Mouse (Mus musculus) bone marrow macrophage, adult 2 months (primary cell): Measurements from ENCODE around the gene Il31. TPM values are rescaled to one million over a fixed set of nuclear protein-coding genes. Genes with fewer than 3 reads are reported as not detected.

ENCODE experiments used
- H3K27ac ChIP-seq: 2 replicates; pipeline ENCODE4 v1.5.1; 2012; ENCODE audit warnings: low read depth, low read length; ENCODE audit not compliant: insufficient read depth
- H3K4me1 ChIP-seq: 2 replicates; pipeline ENCODE4 v1.6.1; 2012; ENCODE audit warnings: low read length; ENCODE audit not compliant: control insufficient read depth, insufficient read depth
- H3K4me3 ChIP-seq: 2 replicates; pipeline ENCODE4 v1.5.1; 2012; ENCODE audit warnings: mild to moderate bottlenecking, low read length, moderate library complexity; ENCODE audit not compliant: insufficient read depth
- CTCF ChIP-seq: IDR thresholded peaks from 2 replicates; pipeline ENCODE4 v1.5.1; 2012; ENCODE audit warnings: low read depth, mild to moderate bottlenecking, low read length, moderate library complexity
- POLR2A ChIP-seq: IDR thresholded peaks from 2 replicates; pipeline ENCODE4 v1.6.1; 2012; ENCODE audit warnings: mild to moderate bottlenecking, low read depth, low read length, borderline replicate concordance
- polyA plus RNA-seq: library from polyadenylated mRNA; stranded (reverse); fragments of >200 nt; gene quantifications from 2 replicates; pipeline ENCODE4 v1.2.4, GENCODE M21; 2012; ENCODE audit not compliant: missing spikeins, insufficient read depth, insufficient read length

The Il31 gene
- polyA plus RNA-seq = not detected in 2 replicates

DNA sequence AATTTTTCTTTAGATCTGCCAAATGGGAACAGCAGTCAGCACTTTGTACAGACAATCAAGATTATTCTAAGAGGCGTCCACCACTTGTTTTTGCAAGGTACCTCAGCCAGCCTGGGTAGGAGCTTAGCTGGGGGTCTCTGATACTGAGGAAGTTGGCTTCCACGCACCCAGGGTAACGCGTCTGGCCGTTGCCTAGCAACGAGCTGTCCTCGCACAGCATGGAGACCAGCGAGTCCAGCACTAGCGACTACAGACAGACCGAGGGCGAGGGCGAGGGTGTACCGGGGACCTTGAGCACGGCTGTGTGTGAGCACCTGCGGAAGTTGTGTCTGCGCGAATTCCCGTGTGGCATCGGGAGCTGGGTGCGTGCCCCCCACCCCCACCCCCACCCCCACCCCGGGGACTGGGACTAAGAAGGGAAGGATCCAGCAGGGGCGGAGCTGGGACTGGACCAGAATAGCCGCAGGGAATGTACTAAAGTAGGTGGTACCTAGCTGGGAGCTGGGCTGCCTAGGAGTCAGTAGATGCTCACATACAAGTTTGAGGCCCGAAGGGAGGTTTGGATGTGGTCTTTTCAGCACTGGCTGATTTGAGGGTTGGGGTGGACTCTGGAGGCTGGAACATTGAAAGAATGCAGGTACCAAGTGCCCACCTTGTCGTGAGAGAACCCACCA lies at the start of gene Il31, which contains the start of gene Lrrc43:
Il31 (minus strand) TSS at position 378 of the 674 bp plus-strand sequence.
Lrrc43 (plus strand) TSS at position 194 of the 674 bp plus-strand sequence.
- H3K27ac ChIP-seq = no peak within 1 kb of the TSS
- TF ChIP-seq CTCF = no peak
- no peak within 1 kb of the TSS for H3K4me3 ChIP-seq
- no peaks in the 10 kb centered on the region for H3K4me1 ChIP-seq

DNA sequence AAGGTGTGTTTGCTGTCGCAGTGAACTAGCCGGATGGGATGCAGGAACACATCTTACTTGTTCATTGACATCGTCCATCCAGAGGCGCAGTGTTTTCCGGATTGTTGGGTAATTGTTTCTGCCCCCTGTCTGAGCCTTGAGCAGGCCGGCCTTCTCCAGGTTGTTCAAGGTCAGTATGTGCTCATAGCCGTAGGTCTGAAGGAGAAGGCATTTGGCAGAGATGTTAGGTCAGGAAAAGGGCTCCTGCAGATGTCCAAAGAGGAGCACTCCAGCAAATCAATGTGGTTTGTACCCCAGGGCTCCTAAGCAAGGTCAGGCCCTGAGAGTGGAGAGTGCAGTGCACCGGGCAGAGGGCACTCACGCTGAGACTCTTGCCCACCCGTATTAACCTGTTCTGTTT lies 44.5 kb upstream of the Il31 start:
- Histone ChIP-seq H3K4me3 (no peak overlapping the region), H3K4me1 (no peaks in the 10 kb centered on the region), H3K27ac (no peak overlapping the region)
- no peak for TF ChIP-seq POLR2A
- TF ChIP-seq CTCF = no peak

DNA sequence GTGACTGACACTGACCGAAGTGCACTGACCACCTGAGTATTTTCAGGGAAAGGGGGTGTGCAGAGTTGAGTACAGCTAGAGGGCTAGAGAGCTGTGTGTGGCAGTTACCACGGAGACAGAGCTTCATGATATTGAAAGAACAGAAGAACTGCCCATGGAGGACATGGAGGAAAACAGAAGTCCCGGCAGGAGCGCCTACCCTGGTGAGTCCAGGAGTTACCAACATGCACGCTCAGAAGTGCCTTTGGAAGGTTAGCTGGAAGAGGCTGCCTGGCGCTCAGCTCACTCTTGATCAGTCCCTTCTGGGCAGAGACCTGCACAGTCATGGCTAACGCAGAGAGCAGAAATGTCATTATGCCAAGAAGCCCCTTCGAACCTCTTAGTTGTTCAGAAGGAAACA lies 40.8 kb upstream of the Il31 start:
- TF ChIP-seq POLR2A = no peak
- no peak for TF ChIP-seq CTCF
- no peaks in the 10 kb centered on the region for H3K4me1 ChIP-seq
- H3K4me3 ChIP-seq = no peak overlapping the region

DNA sequence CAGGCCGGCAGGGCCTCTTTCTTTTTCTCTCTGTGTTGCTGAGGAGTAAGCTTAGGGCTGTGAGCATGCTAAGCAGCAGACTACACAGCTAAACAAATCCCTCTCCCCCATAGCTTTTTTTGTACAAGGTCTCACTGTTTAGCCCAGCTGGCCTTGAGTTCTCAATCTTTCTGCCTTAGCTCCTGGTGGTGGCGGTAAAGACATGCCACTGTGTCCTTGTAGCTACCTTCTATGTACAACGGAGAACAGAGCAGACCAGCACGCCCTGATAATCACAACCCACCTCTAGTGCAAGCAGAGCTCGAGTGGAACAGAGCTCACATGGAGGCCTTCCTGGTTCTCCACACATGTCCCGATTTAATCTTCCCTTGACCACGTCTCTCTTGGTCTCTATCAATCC lies 39.4 kb upstream of the Il31 start:
- Histone ChIP-seq H3K4me1 (no peaks in the 10 kb centered on the region), H3K4me3 (no peak overlapping the region), H3K27ac (no peak overlapping the region)
- no peak for TF ChIP-seq POLR2A
- TF ChIP-seq CTCF = no peak

More for the DNA sequence above, 40.8 kb upstream of the Il31 start:
- no peak overlapping the region for H3K27ac ChIP-seq

DNA sequence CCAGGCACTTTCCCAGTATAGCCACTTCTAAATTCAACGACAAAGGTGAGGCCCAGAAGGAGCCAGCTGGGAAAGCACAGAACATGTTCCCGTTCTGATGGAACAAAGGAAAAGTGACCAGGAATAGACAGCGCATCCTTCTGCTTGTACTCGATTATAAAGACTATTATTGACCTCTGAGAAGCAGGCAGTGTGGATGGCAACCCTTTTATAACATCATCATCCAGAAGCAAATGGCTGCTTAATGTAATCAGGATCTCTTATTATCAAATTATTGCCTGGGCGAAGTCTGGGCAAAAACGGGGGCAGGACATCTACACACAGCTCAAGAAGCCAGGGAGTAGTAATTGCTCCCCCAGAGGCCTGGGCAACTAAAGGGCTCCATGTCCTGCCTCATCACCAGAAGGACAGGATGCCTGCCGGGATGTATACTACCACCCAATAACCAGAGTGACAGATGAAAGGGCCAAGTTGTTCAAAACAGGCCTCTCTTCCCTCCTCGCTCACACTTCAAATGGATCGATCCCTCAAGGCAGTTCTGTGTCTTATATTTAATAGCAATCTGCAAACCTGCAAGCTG lies 36.7 kb upstream of the Il31 start:
- Histone ChIP-seq H3K4me1 (peaks cover 8% of the 10 kb centered on the region), H3K4me3 (no peak overlapping the region), H3K27ac (no peak overlapping the region)
- no peak for TF ChIP-seq POLR2A
- no peak for TF ChIP-seq CTCF

DNA sequence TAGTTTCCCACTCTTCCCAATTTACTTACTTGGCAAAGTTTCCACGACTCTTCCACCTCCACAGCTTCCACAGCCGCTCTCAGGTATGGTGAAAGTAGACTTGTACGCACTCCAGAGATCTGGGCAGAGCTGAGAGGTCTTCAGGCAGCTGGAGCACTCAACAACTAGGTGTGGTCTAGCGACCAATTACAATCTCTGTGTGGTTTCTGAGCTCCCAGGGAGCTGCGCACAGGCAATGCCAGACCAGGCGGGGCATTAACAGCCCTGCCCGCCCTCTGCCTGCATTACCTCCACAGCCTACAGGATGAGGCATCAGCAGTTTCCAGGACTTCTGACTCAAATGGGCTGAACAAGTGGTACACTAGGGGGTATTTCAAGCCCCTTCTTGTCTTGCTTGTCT lies 36.0 kb upstream of the Il31 start, which contains the start of gene Gm49027:
Gm49027 (minus strand) TSS at position 208 of the 400 bp plus-strand sequence.
- Histone ChIP-seq H3K4me3 (peak within 1 kb of the TSS; percentile 84), H3K4me1 (peaks cover 8% of the 10 kb centered on the region), H3K27ac (no peak within 1 kb of the TSS)
- TF ChIP-seq POLR2A = no peak
- no peak for TF ChIP-seq CTCF

DNA sequence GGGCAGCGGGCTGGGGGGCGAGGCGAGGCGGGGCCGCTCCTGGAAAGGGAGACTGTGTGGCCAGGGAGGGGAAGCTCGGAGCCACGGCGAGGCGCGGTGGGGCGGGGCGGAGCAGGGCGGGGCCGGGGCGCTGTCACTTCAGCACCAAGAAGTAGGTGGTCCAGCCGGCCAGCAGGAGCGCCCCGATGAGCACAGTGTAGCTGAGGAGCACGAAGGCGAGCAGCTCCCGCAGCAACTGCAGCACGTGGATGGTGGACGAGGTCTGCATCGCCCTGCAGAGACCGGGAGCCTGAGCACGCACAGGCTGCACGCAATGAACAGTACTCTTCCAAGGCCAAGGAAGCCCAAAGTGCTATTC lies 35.1 kb upstream of the Il31 start:
- peak overlapping the region; percentile 84 for H3K4me3 ChIP-seq
- TF ChIP-seq POLR2A = no peak
- TF ChIP-seq CTCF = no peak
- peaks cover 8% of the 10 kb centered on the region for H3K4me1 ChIP-seq
- no peak overlapping the region for H3K27ac ChIP-seq

DNA sequence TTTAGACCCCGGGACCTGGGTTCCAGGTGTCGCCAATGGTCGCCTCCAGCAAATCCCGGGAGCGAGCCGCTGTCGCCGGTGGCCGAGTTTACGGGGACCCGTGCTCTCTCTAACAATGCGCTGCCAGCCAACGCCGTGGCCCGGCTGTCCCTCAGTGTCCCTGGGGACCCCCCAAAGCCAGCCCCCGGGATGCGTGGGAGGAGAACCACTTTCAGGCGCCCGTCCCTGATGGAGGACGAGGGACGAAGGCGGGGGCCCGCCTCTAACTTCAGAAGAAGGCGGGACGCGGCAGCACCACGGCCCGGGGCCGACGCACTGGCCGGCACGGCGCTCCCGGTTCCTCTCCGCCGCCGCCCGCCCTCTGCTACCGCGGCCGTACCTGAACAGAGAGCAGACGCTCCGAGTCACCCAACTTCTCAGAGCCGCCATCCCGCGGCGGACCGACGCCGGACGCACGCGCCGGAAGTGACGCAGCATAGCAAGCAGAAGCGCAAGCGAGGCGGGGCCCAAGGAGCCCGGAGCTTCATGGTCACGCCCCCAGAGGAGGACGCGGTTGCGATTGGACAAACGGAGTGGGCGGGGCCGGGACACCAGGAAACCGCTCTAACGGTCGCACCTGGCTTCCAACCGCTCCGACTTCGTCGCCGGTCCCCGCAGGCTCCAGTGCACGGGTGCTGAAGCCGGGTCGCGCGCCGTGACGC lies 34.6 kb upstream of the Il31 start, which contains the start of gene Diablo:
Diablo (minus strand) TSS at position 485 of the 701 bp plus-strand sequence.
- Histone ChIP-seq H3K4me1 (peaks cover 8% of the 10 kb centered on the region), H3K4me3 (peak within 1 kb of the TSS; percentile 84), H3K27ac (0 out of 2 replicates have a peak within 1 kb of the TSS, but pooled peaks have one; percentile 0)
- TF ChIP-seq POLR2A (0 out of 2 replicates have a peak, but pooled peaks have one; percentile 12), CTCF (no peak)

DNA sequence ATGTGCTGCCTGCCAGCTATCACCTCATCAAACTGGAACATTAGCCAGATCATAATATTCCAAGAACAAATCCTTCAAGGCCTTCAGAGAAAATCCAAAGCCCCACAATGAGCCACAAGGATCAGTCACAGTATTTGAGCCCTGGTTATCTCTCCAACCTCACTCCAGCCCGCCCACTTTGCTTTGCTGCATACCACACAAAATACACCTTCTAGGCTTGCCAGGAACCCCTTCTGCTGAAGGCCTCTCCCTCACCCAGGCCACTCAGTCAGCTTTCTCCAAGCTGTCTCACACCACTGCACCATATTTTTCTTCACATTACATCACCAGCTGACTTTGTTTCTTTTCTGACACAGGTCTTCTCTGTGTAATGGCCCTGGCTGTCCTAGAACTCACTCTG lies 32.9 kb upstream of the Il31 start:
- TF ChIP-seq CTCF = no peak
- no peak for TF ChIP-seq POLR2A
- H3K4me1 ChIP-seq = peaks cover 8% of the 10 kb centered on the region

DNA sequence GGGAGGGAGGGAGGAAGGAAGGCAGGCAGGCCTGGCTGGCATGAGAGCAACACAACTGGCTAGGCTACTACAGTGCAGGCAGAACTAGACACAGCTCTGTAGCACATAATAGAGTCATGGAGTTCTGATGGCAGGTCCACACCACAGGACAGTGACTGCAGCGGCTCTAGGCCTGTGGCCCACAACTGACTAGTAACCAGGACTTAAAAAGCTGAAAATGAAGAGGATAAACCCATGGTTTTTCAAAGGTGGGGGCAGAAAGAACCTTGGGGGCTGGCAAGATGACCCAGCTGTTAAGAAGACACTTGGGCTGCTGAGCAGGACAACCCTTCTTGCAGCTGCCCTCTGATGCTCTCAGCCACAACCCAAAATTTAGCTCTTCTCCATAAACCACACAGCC lies 32.3 kb upstream of the Il31 start:
- H3K4me1 ChIP-seq = peaks cover 10% of the 10 kb centered on the region
- H3K4me3 ChIP-seq = no peak overlapping the region
- TF ChIP-seq CTCF (no peak), POLR2A (no peak)
- H3K27ac ChIP-seq = no peak overlapping the region

More for the DNA sequence above, 32.9 kb upstream of the Il31 start:
- no peak overlapping the region for H3K4me3 ChIP-seq
- no peak overlapping the region for H3K27ac ChIP-seq
